Mouse (Mus musculus): ENCODE measurements at regions not wholly inside any gene's neighbourhood (a gene's known extent, or its start where the extent isn't known, plus 50 kb on each side); places are given as distances from the start of the nearest gene placed in this dataset.

GRCm38 (mm10) chr8:36363291-36363690 is 597.7 kb downstream of the Gm19410 start:
- no peak for TF ChIP-seq CTCF (IDR thresholded peaks at IDR 0.05; ENCODE audit: low read depth)
- no peak for TF ChIP-seq EP300 (optimal IDR thresholded peaks at IDR 0.05)

Data from stomach, postnatal 0 days (tissue).